Mouse (Mus musculus) bone marrow, adult 2 months (tissue): ENCODE data around the gene Spag7. TPM values are rescaled to one million over a fixed set of nuclear protein-coding genes. Genes with fewer than 3 reads are reported as not detected.

Experiments
- H3K27ac ChIP-seq: fragments of 200-500 bp; 2 replicates; pipeline ENCODE4 v1.5.1; 2012; ENCODE audit warnings: low read depth, mild to moderate bottlenecking, control low read depth, inconsistent platforms, low read length; ENCODE audit not compliant: control insufficient read depth, poor library complexity, insufficient read depth
- H3K4me1 ChIP-seq: fragments of 200-500 bp; 2 replicates; pipeline ENCODE4 v1.6.1; 2011; ENCODE audit warnings: low read length; ENCODE audit not compliant: control insufficient read depth, insufficient read depth
- H3K4me3 ChIP-seq: fragments of 200-500 bp; replicated peaks from 2 replicates; pipeline ENCODE3; 2011; ENCODE audit warnings: mild to moderate bottlenecking, low read depth, low read length, control low read depth; ENCODE audit not compliant: control insufficient read depth
- CTCF ChIP-seq: fragments of 200-500 bp; IDR thresholded peaks from 2 replicates; pipeline ENCODE4 v1.5.1; 2011; ENCODE audit warnings: low read length, control low read depth; ENCODE audit not compliant: control insufficient read depth, insufficient read depth
- POLR2A ChIP-seq: fragments of 200-500 bp; IDR thresholded peaks from 2 replicates; pipeline ENCODE4 v1.6.1; 2011; ENCODE audit warnings: low read depth, mild to moderate bottlenecking, control low read depth, low read length, borderline replicate concordance; ENCODE audit not compliant: control insufficient read depth
- WGBS: fragments of 180-500 bp; shearing (Covaris S2); methylation state at CpG from one replicate; pipeline ENCODE4 v1.1.7; 2018; 5-methylcytosine and 5-hydroxymethylcytosine counted together
- polyA plus RNA-seq: library from polyadenylated mRNA; stranded (reverse); fragments of >200 nt; gene quantifications from 2 replicates; pipeline ENCODE4 v1.2.4, GENCODE M21; 2011; ENCODE audit warnings: low replicate concordance; ENCODE audit not compliant: missing spikeins, insufficient read depth, insufficient read length

Spag7 gene
- polyA plus RNA-seq, 1 experiment = 70.9 TPM

DNA sequence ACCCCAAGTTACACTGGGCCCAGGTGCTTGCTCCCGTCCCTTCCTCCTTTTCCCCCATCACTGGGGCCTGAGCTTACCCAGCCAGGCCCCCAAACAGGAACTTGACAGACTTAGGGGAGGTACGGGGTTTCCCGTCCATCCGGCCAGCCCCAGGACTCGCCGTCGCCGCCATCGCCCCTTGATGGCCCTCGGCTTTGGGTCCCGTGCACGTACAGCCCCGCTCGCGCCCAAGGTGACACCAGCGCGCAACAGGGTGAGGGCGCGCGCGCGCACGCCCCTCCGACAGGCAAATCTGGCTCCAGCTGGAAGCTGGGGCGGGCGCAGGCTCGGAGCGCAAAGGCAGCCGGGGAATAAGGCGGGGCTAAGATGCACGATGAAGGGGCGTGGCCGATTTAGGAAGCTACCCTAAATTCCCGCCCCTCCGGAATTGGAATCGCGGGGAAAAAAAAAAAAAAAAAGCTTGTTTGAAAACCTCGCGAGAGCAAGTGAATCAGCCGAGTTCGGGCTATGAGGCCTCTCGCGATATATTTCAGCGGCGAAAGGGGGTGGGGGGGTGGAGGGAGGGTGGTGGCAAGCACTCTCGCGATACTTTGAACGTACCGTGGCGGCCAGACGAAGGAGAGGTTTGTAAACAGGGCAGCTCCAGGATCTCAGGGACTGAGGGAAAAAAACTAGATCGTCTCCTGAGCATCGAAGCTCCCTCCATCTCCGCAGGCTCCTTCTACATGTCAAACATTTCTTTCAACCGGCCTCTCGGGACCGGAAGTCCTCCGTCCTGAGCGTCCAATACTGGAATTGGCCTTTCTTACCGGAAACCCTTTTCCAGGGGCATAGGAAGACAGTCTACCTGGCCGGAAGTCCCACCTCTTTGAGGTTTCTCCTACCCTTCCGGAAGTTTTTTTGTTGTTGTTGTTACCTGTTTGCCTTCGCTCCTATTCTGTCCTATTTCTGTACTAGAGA, 22.2 kb downstream of the Spag7 start, which contains the start of the genes Rnf167 and Slc25a11:
TSS of gene Rnf167 (plus strand) at position 545 of the 960 bp plus-strand sequence.
TSS of gene Slc25a11 (minus strand) at position 789 of the 960 bp plus-strand sequence.
- TF ChIP-seq CTCF (0 out of 2 replicates have a peak, but pooled peaks have one; percentile 8), POLR2A (peak; percentile 89)
- WGBS = under 1% methylated on average over 63 of the region's 63 CpGs
- peak within 1 kb of the TSS; percentile 95 for H3K27ac ChIP-seq
- peaks cover 8% of the 10 kb centered on the region; the same call in 1 of the 2 replicates for H3K4me1 ChIP-seq
- peak within 1 kb of the TSS; percentile 92 for H3K4me3 ChIP-seq

DNA sequence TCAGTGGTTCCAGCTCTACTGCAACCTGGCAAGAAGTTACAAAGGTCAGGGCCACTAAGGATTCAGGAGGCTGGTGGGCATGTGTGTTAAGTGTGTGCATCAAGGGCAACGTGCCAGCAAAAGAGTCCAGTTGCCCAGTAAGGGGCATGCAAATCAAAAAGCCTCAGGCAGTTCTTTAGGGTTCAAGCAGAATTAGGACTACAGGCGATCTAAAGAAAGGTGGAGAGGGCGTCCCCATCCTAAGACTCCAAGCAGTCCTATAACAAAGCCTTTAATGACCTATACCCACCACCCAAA, 23.0 kb downstream of the Spag7 start:
- TF ChIP-seq CTCF = no peak
- no peak for TF ChIP-seq POLR2A
- H3K4me1 ChIP-seq = peaks cover 8% of the 10 kb centered on the region; the same call in 1 of the 2 replicates
- peak overlapping the region; percentile 95 for H3K27ac ChIP-seq
- H3K4me3 ChIP-seq = peak overlapping the region; percentile 92
- WGBS = 14% methylated on average over 3 of the region's 3 CpGs

DNA sequence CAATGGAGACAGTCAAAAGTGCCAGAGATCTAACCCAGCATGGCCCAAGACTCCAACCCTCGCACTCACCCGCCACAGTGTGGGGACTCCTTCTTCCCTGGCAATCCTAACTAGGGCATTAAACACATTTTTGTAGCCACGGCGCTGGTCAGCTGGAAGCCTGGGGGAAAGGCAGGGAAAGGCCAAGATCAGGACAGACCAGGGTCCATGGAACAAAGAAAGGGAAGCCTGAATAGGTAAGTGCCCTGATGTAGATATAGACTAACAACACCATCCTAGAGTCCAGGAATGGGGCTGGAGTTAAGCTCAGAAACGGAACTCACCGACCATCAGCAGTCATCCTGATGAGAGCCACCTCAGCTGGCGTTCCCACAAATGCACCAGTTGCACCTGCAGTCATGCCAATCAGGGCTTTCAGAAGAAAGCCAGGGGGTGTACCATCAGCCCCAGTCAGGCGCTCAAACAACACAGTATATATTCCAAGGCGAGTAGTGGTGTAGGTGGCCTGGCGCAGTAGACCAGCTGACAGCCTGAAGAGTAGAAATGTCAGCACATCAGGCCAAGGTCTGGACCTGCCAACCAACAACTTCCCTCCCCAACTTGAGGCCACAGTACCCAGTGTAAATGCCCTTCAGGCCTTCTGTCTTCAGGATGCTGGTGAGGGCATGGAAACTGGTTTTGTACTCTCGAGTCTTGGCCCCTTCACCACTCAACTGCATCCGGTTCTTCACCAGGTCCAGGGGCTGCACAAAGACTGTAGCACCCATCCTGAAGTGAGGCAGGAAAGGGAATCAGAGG, 23.6 kb downstream of the Spag7 start:
- Histone ChIP-seq H3K4me1 (peaks cover 7% of the 10 kb centered on the region; the same call in 1 of the 2 replicates), H3K27ac (no peak overlapping the region; the same call in 1 of the 2 replicates), H3K4me3 (peak overlapping the region; percentile 92)
- 75% methylated on average over 12 of the region's 12 CpGs for WGBS
- no peak for TF ChIP-seq POLR2A
- no peak; the same call in 1 of the 2 replicates for TF ChIP-seq CTCF

DNA sequence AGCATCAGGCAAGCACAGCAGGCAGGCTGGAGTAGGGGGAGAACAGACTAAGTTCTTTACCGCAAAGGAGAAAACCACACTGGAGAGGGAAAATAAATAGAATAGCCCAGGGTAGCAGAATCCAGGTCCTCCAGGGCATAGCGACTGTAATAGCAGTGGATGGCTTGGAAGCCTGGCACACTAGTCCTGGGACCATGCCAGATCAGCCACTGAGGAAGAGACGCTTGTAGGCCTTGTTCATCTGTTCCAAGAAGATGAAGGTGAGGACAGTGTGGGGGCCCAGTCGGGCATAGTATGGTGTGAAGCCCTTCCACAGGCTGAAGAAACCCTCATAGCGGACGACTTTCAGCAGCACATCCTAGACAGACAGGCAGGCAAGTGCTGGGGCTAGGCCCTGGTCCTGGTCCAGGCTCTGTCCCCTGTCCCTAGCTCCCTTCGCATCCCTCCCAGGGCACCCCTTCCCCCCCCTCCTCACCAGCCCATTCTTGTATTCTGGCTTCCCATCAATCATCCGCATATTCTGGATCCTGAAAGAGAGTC, 24.6 kb downstream of the Spag7 start:
- Histone ChIP-seq H3K27ac (no peak overlapping the region), H3K4me3 (no peak overlapping the region), H3K4me1 (peaks cover 6% of the 10 kb centered on the region; the same call in 1 of the 2 replicates)
- WGBS = 93% methylated on average over 8 of the region's 8 CpGs
- TF ChIP-seq POLR2A (no peak), CTCF (no peak)

DNA sequence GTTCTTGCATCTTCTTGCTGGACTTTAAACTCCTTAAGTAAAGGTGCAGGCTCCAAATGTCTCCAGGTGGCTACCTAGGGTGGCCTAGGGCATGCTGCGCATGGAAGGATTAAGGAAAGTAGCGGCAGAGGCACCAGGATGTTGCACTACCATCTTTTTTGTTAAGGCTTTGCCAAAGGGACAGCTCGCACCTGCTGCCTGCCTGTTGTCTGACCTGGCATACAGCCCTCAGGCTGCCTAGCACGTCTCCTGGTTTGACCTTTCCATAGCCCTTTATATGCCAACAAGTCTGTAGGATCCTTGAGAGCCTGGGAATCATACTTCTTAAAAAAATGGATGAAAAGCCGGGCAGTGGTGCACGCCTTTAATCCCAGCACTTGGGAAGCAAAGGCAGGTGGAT, 26.2 kb downstream of the Spag7 start:
- H3K4me1 ChIP-seq = peaks cover 4% of the 10 kb centered on the region; the same call in 1 of the 2 replicates

DNA sequence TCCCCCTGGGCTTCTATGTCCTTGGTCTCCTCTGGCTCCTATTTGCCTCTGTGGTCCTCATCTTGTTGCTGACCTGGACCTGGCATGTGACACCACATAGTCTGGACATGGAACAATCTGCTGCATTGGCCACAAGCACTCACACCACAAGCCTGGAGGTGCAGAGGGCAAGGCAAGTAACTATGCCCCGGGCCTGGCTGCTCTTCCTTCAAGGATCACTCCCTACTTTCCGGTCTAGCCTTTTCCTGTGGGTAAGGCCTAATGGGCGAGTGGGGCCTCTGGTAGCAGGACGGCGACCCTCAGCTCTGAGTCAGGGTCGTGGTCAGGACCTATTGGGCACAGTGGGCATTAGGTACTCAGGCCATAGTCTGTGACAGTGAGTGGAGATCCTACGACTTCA, 28.0 kb downstream of the Spag7 start:
- Histone ChIP-seq H3K4me1 (peaks cover 4% of the 10 kb centered on the region; the same call in 1 of the 2 replicates), H3K27ac (no peak overlapping the region), H3K4me3 (no peak overlapping the region)
- WGBS = 72% methylated on average over 7 of the region's 7 CpGs
- TF ChIP-seq CTCF (no peak), POLR2A (no peak)

More for the DNA sequence above, 26.2 kb downstream of the Spag7 start:
- H3K27ac ChIP-seq = no peak overlapping the region
- 84% methylated on average over 6 of the region's 6 CpGs for WGBS
- no peak overlapping the region for H3K4me3 ChIP-seq
- no peak for TF ChIP-seq POLR2A

DNA sequence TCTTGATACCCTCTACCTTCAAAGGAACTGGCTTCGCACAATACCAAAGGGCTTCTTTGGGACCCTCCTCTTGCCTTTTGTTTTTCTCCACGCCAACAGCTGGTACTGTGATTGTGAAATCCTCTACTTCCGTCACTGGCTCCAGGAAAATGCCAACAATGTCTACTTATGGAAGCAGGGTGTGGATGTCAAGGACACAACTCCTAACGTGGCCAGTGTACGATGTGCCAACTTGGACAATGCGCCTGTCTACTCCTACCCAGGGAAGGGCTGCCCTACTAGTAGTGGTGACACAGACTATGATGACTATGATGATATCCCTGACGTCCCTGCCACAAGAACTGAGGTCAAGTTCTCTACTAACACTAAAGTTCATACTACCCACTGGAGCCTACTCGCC, 29.2 kb downstream of the Spag7 start:
- peaks cover 2% of the 10 kb centered on the region; the same call in 1 of the 2 replicates for H3K4me1 ChIP-seq
- TF ChIP-seq POLR2A = no peak
- TF ChIP-seq CTCF = no peak
- H3K4me3 ChIP-seq = no peak overlapping the region
- WGBS = 72% methylated on average over 8 of the region's 8 CpGs
- no peak overlapping the region for H3K27ac ChIP-seq

DNA sequence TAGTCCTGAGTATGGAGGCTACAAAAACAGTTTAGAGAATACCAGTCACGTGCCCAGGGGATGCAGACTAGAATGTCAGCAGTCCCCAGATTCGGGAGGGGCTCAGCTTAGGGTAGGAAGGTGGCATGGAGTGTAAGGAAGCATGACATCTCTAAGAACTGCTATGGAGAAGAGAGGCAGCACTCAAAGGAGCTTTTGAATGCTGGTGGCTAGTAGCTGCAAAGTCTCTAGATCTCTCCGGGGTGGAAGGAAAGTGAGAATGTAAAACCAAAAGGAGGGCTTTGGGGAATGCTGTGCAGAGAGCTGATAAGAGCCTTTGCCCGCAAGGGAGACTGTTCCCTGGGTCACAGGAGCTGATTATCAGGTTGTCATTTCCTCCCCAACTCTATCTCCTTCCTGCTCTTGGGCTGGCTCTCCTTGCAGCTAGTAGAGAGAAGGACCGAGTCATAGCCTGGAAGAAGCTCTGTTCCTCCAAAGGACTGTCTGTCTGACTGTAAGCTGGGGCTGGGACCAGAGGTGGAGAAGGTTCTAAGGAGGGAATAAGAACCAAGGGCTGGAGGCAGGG, 30.4 kb downstream of the Spag7 start, which contains the start of gene Gp1ba:
TSS of gene Gp1ba (plus strand) at position 409 of the 565 bp plus-strand sequence.
- Histone ChIP-seq H3K27ac (peak within 1 kb of the TSS; percentile 24; the same call in 1 of the 2 replicates), H3K4me3 (no peak within 1 kb of the TSS), H3K4me1 (peaks cover 2% of the 10 kb centered on the region; the same call in 1 of the 2 replicates)
- WGBS = 6% methylated on average over 5 of the region's 5 CpGs
- TF ChIP-seq POLR2A = no peak
- TF ChIP-seq CTCF = no peak
